Mouse (Mus musculus) midbrain, embryonic 11.5 days (tissue): ENCODE data around the gene C4b. TPM values are rescaled to one million over a fixed set of nuclear protein-coding genes. Genes with fewer than 3 reads are reported as not detected.
"Not testable (repeated sequence)": the region's sequence is repeated elsewhere in the genome, so short reads cannot be mapped to it uniquely, and the experiment has no call there.

ENCODE experiments used
- ATAC-seq: fragments of 200-750 bp; cut with Nextera tagmentation; 2 replicates; pipeline ENCODE4 v1.8.0; 2017; ENCODE audit warnings: moderate TSS enrichment, moderate library complexity; ENCODE audit not compliant: low FRiP score
- DNase-seq: peaks from one replicate; pipeline ENCODE4 v3.0.0; 2015; ENCODE audit warnings: low spot score; ENCODE audit errors: missing footprints
- H3K27ac ChIP-seq: fragments of 300-500 bp; sonication (generic); 2 replicates; pipeline ENCODE4 v1.5.1; 2014; ENCODE audit warnings: low read depth, low read length
- H3K27me3 ChIP-seq: fragments of 300-500 bp; sonication (generic); 2 replicates; pipeline ENCODE4 v1.6.1; 2014; ENCODE audit warnings: mild to moderate bottlenecking, low read length, moderate library complexity, mixed read lengths; ENCODE audit not compliant: control insufficient read depth, insufficient read depth
- H3K36me3 ChIP-seq: fragments of 300-500 bp; sonication (generic); 2 replicates; pipeline ENCODE4 v1.6.1; 2014; ENCODE audit warnings: mild to moderate bottlenecking, low read length, moderate library complexity, mixed read lengths; ENCODE audit not compliant: control insufficient read depth, insufficient read depth
- H3K4me1 ChIP-seq: fragments of 300-500 bp; sonication (generic); 2 replicates; pipeline ENCODE4 v1.6.1; 2014; ENCODE audit warnings: low read length; ENCODE audit not compliant: control insufficient read depth, insufficient read depth
- H3K4me2 ChIP-seq: fragments of 300-500 bp; sonication (generic); 2 replicates; pipeline ENCODE4 v1.6.1; 2014; ENCODE audit warnings: mild to moderate bottlenecking, moderate library complexity
- H3K4me3 ChIP-seq: fragments of 300-500 bp; sonication (generic); 2 replicates; pipeline ENCODE4 v1.5.1; 2014; ENCODE audit warnings: low read depth, low read length
- H3K9ac ChIP-seq: fragments of 300-500 bp; sonication (generic); 2 replicates; pipeline ENCODE4 v1.6.1; 2014; ENCODE audit warnings: low read length
- H3K9me3 ChIP-seq: fragments of 300-500 bp; sonication (generic); 2 replicates; pipeline ENCODE4 v1.6.1; 2016; ENCODE audit warnings: low read length; ENCODE audit not compliant: control insufficient read depth
- WGBS: fragments of 180-500 bp; shearing (Covaris S2); extraction: QIAGEN DNeasy Blood & Tissue Kit; methylation state at CpG from one replicate; pipeline ENCODE4 v1.1.7; 2014; 5-methylcytosine and 5-hydroxymethylcytosine counted together
- polyA plus RNA-seq: library from polyadenylated mRNA; unstranded; fragments of >200 nt; fragmentation: Nextera tagmentation; extraction: Ambion mirVana; gene quantifications from 2 replicates; pipeline ENCODE4 v1.2.1, GENCODE M21; 2014

C4b gene
- polyA plus RNA-seq, 1 experiment from 2014 or later: not detected

DNA sequence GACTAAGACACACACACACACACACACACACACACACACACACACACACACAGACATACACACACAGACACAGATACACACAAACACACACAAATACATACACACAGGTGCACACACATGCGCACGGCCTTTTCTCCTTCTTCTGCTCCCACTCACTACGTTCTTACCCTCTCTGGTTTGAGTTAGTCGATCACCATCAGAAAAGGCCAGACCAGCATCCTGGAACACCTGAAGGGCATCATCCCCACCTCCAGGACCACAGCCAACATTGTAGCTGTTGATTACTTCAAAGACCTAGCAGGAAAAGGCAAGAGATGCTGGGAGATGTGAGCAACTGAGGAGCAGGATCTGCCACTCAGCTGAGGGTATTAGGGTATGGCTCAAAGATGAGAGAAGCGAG is 6.2 kb downstream of the C4b start:
- H3K4me3 ChIP-seq, H3K27ac ChIP-seq, ATAC-seq, H3K4me1 ChIP-seq, H3K9ac ChIP-seq, H3K4me2 ChIP-seq, H3K36me3 ChIP-seq, H3K27me3 ChIP-seq, DNase-seq, H3K9me3 ChIP-seq: not testable (repeated sequence)
- WGBS: 84% methylated on average over 5 of the region's 5 CpGs

DNA sequence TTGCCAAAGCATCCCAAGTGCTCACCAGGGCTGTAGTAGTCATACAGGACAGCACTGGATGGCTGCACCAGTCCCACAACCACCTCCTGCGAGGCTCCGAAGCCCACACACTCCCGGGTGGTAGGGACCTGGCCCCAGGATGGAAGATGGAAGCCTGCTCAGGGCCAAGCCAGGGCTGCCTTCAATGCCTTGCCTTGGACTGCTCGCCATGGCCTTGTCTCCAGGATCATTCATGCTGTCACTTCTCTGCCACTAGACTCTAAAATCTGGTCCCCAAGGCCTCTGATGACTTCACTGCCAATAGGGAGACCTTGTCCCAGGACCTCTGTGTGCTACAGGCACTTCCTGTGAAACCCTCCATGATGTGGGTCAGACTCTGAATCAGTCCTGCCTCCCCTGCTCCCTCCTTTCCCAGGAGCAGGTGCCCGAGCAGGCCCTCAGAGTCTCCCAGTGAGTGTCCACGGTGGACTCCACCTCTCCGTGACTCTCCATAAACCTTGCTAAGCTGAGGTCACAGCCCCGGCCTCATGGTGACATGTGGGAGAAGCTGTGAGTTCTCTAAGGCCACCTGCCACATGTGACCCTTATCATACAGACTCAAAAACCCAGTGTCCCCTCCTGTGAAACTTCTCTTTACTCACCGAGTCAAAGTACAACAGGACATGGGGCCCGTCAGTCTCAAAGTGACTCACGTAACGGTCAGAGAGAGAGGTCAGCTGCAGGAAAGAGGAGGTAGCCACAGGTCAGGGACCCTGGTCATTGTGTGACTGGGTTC is 13.7 kb downstream of the C4b start:
- H3K9me3 ChIP-seq, H3K9ac ChIP-seq, H3K36me3 ChIP-seq, ATAC-seq, H3K4me3 ChIP-seq, H3K4me1 ChIP-seq, H3K27ac ChIP-seq, H3K4me2 ChIP-seq, DNase-seq, H3K27me3 ChIP-seq: not testable (repeated sequence)
- WGBS: 86% methylated on average over 12 of the region's 12 CpGs

DNA sequence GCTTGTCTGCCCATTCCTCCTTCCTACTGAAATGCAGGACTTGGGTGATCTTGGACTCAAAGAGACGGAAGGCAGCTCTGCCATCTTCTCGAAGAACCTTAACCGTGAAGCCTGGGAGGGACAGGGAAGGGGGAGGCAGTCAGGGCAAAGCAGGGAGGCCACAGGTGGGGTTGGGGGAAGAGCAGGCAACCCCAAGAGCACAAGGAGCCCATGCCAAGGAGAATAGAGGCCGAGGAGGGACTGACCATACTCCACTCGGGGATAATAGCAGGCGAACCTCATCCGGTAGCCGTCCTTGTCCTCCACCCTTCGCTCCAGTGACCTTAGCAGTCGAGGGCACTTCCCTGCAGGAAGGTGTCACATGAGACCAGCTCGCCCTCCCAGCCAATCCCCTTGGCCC is 14.5 kb downstream of the C4b start:
- not testable (repeated sequence) for ATAC-seq, H3K4me2 ChIP-seq, H3K4me3 ChIP-seq, H3K9me3 ChIP-seq, H3K4me1 ChIP-seq, H3K9ac ChIP-seq, H3K36me3 ChIP-seq, H3K27ac ChIP-seq, H3K27me3 ChIP-seq, DNase-seq
- 86% methylated on average over 11 of the region's 11 CpGs for WGBS

DNA sequence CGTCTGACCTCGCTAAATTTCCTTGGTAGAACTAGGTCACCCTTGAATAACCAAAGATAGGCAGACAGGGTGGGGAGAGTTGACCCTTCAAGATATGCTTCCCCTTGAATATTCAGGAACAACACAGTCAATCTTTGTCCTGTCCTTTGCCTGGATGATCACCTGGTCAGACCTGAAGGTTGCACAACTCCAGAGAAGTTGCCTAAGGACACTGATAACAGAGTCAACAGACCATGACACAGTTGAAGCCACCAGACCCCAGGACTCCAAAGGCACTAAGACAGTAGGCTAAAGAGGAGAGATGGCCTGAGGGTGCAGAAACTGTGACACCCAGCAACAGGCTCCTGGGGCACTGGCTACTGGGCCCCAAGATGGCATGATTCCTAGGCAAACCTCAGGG is 15.8 kb downstream of the C4b start:
- WGBS: 85% methylated on average over 2 of the region's 2 CpGs

DNA sequence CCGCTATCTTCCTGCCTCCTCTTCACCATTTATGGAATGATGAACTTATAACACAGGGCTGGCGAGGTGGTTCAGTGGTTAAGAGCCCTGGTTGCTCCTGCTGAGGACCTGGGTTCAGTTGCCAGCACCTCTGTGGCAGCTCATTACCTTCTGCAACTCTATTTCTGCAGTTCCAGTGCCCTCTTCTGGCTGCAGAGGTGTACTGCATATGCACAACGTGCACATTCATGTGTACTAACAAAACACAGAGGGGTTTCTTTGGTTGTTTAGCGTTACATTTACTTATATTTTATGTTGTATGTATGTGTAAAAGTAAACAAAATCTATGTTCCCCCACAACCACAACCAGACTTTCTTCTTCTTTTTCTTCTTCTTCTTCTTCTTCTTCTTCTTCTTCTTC is 20.6 kb downstream of the C4b start:
- WGBS: 76% methylated on average over 4 of the region's 4 CpGs

More for the DNA sequence above, 15.8 kb downstream of the C4b start:
- H3K4me1 ChIP-seq: no peaks in the 10 kb centered on the region
- no peak overlapping the region for H3K4me2 ChIP-seq
- no peak for DNase-seq
- ATAC-seq: no peak
- H3K27me3 ChIP-seq: no peaks in the 10 kb centered on the region
- H3K36me3 ChIP-seq: no peaks in the 10 kb centered on the region
- H3K9me3 ChIP-seq: peaks cover 2% of the 10 kb centered on the region; the same call in 1 of the 2 replicates
- no peak overlapping the region for H3K27ac ChIP-seq
- H3K4me3 ChIP-seq: no peak overlapping the region
- H3K9ac ChIP-seq: no peak overlapping the region

DNA sequence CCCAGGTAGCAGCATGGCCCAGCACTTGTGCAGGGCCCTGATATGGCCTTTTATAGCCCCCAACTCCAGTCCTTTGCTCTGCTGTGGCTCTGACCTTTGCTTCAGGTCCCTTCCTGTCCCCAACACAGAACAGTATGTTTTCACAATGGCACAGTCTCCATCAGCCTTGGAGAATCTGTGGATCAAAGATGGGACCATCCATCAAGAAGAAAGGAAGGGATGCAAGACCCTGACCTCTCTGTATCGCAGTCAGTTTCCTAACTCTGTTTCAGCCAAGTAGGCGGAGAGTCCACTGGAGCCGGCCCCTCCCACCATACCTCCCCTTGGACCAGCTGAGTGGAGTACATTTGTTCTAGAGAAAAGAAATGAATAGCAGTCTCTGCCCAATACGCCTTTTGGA is 21.4 kb downstream of the C4b start:
- not testable (repeated sequence) for H3K9ac ChIP-seq, H3K27ac ChIP-seq, H3K4me2 ChIP-seq, H3K36me3 ChIP-seq, DNase-seq, H3K4me3 ChIP-seq, H3K27me3 ChIP-seq, H3K9me3 ChIP-seq, ATAC-seq, H3K4me1 ChIP-seq
- 90% methylated on average over 1 of the region's 4 CpGs for WGBS

More for the DNA sequence above, 20.6 kb downstream of the C4b start:
- H3K36me3 ChIP-seq: no peaks in the 10 kb centered on the region
- H3K9me3 ChIP-seq: peaks cover 2% of the 10 kb centered on the region; the same call in 1 of the 2 replicates
- no peak overlapping the region for H3K9ac ChIP-seq
- H3K27ac ChIP-seq: no peak overlapping the region
- DNase-seq: no peak
- no peak overlapping the region for H3K4me2 ChIP-seq
- ATAC-seq: no peak
- H3K27me3 ChIP-seq: no peaks in the 10 kb centered on the region
- H3K4me3 ChIP-seq: no peak overlapping the region
- H3K4me1 ChIP-seq: no peaks in the 10 kb centered on the region

DNA sequence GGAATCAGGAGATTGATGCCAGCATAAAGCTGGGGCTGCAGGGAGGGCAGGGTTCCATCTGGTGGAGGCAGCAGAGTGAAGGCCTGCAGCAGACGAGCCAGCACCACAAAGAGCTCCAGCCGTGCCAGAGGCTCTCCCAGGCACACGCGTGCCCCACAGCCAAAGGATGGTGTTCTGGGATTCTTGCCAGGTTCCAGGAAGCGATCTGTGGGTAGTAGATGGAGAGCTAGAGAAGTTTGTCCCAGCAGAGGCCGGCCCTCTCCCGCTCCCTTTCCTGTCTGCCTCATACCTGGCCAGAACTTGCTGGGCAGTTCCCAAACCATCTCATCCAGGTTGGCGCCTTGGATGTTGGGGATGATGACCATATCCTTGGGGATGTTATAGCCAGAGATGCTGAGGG is 23.8 kb downstream of the C4b start:
- H3K4me2 ChIP-seq, H3K9ac ChIP-seq, H3K27me3 ChIP-seq, H3K27ac ChIP-seq, DNase-seq, ATAC-seq, H3K4me3 ChIP-seq, H3K4me1 ChIP-seq, H3K36me3 ChIP-seq, H3K9me3 ChIP-seq: not testable (repeated sequence)
- WGBS: 92% methylated on average over 6 of the region's 8 CpGs

DNA sequence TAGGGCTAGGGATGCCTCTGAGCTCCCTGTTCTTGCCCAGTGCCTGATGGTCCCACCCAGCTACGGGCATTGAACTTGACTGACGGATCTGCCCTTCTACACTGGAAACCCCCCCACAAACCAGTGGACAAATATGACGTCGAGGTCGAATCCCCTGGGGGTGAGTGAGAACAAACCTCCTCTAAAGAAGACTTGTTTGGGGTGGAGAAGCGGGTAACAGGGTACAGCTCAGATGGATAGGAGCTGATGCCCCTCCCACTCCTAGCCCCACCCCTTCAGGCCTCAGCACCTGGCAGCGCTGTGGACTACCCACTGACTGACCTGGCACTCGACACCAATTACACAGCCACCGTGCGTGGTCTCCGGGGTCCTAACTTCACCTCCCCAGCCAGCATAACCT is 26.3 kb downstream of the C4b start:
- Histone ChIP-seq H3K9ac (no peak overlapping the region), H3K36me3 (no peaks in the 10 kb centered on the region), H3K27ac (no peak overlapping the region), H3K9me3 (no peaks in the 10 kb centered on the region), H3K4me2 (no peak overlapping the region), H3K27me3 (no peaks in the 10 kb centered on the region), H3K4me3 (no peak overlapping the region), H3K4me1 (no peaks in the 10 kb centered on the region)
- 86% methylated on average over 11 of the region's 11 CpGs for WGBS
- ATAC-seq (no peak), DNase-seq (no peak)

DNA sequence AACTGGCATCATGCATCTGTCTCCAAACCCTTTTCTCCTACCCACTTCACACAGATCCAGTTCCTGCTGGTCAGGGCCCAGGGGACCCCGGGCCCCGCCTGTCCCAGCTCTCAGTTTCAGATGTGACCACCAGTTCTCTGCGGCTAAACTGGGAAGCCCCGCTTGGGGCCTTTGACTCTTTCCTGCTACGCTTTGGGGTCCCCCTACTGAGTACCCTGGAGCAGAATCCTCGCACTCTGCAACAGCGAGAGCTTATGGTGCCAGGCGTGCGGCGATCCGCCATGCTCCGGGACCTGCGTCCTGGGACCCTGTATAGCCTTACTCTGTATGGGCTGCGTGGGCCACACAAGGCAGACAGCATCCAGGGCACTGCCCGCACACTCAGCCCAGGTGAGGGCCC is 27.4 kb downstream of the C4b start:
- H3K4me2 ChIP-seq: no peak overlapping the region
- no peaks in the 10 kb centered on the region for H3K36me3 ChIP-seq
- DNase-seq (no peak), ATAC-seq (no peak)
- H3K27ac ChIP-seq: no peak overlapping the region
- H3K27me3 ChIP-seq: no peaks in the 10 kb centered on the region
- H3K9me3 ChIP-seq: no peaks in the 10 kb centered on the region
- H3K4me1 ChIP-seq: no peaks in the 10 kb centered on the region
- no peak overlapping the region for H3K9ac ChIP-seq
- no peak overlapping the region for H3K4me3 ChIP-seq
- 87% methylated on average over 15 of the region's 15 CpGs for WGBS
